ENCODE assay signal across 21 mouse cellular contexts in genomic region chr15:12763147-12763546, GRCm38 (mm10). TPM values are rescaled to one million over a fixed set of nuclear protein-coding genes. Genes with fewer than 3 reads are reported as not detected.
A peak's percentile ranks its signal among the peaks of the same experiment; 100 is the strongest.
DNase-seq lines count a peak whose midpoint lies in the region; ATAC-seq lines count a peak whose summit lies in the region.
"Had no signal": no experiment of that assay in that cellular context is flagged by ENCODE, and none has a peak within 500 bp of the region (broad histone marks: within the 10 kb centered on the region; RNA-seq: fewer than 3 reads in every experiment).

No protein-coding gene starts in this region.

- H3K9ac ChIP-seq in kidney, embryonic 15.5 days: no peak overlapping the region
- H3K9ac ChIP-seq in limb, embryonic 13.5 days: no peak overlapping the region
- H3K9ac ChIP-seq: embryonic facial prominence, embryonic 13.5 days; heart, embryonic 12.5 days had no signal

- DNase-seq in frontal cortex, postnatal 14 days (ENCODE audit: low spot score in 2 of 2): no peak
- no peak for DNase-seq in kidney, postnatal 10 days
- peak; percentile 45 to 59 for DNase-seq in right cerebral cortex, postnatal 10 days (ENCODE audit: low spot score in 2 of 2)
- no peak for DNase-seq in right cerebral cortex, adult 2 months (ENCODE audit: low spot score in 2 of 2)
- DNase-seq in cerebellum, adult 9-11 months: no peak
- DNase-seq: cerebellum, adult 18-20 months; cerebellum, postnatal 25 days; heart, postnatal 10 days; layer of hippocampus, adult 9-11 months; thymus, adult 18-20 months; thymus, postnatal 4 days had no signal

- H3K4me2 ChIP-seq in kidney, embryonic 15.5 days: peak overlapping the region; percentile 27; the same call in 1 of the 2 replicates
- peak overlapping the region; percentile 23 for H3K4me2 ChIP-seq in limb, embryonic 13.5 days (replicated peaks)
- H3K4me2 ChIP-seq: embryonic facial prominence, embryonic 13.5 days; heart, embryonic 12.5 days; midbrain, embryonic 11.5 days had no signal

- no peak overlapping the region for H3K4me3 ChIP-seq in kidney, embryonic 15.5 days (replicated peaks)
- H3K4me3 ChIP-seq in limb, embryonic 13.5 days: no peak overlapping the region
- H3K4me3 ChIP-seq: embryonic facial prominence, embryonic 13.5 days; heart, embryonic 12.5 days had no signal

- WGBS in kidney, embryonic 15.5 days: 39% methylated on average over 10 of the region's 10 CpGs
- WGBS in limb, embryonic 13.5 days: 45% methylated on average over 10 of the region's 10 CpGs

- ATAC-seq in frontal cortex, adult (ENCODE audit: low TSS enrichment): peak; percentile 94
- peak; percentile 75 for ATAC-seq in kidney, embryonic 15.5 days (replicated peaks; ENCODE audit: low FRiP score)
- peak; percentile 85 for ATAC-seq in limb, embryonic 13.5 days (ENCODE audit: low FRiP score, low read depth)
- ATAC-seq: CD4-positive, CD25-positive, alpha-beta regulatory T cell, adult 4 months; forebrain, embryonic 14.5 days; intestine, postnatal 0 days; lung, postnatal 0 days had no signal

- no peaks in the 10 kb centered on the region for H3K36me3 ChIP-seq in kidney, embryonic 15.5 days
- no peaks in the 10 kb centered on the region for H3K36me3 ChIP-seq in limb, embryonic 13.5 days
- H3K36me3 ChIP-seq: embryonic facial prominence, embryonic 13.5 days; heart, embryonic 12.5 days had no signal

- peaks cover 17% of the 10 kb centered on the region for H3K4me1 ChIP-seq in kidney, embryonic 15.5 days
- H3K4me1 ChIP-seq in limb, embryonic 13.5 days: peaks cover 18% of the 10 kb centered on the region

- no peaks in the 10 kb centered on the region for H3K9me3 ChIP-seq in kidney, embryonic 15.5 days (replicated peaks)
- H3K9me3 ChIP-seq in limb, embryonic 13.5 days: no peaks in the 10 kb centered on the region
- H3K9me3 ChIP-seq: embryonic facial prominence, embryonic 13.5 days had no signal

- 0 out of 2 replicates have a peak overlapping the region, but pooled peaks have one; percentile 32 for H3K27ac ChIP-seq in kidney, embryonic 15.5 days
- no peak overlapping the region for H3K27ac ChIP-seq in limb, embryonic 13.5 days
- H3K27ac ChIP-seq: embryonic facial prominence, embryonic 13.5 days had no signal

- no peaks in the 10 kb centered on the region for H3K27me3 ChIP-seq in kidney, embryonic 15.5 days
- peaks cover 3% of the 10 kb centered on the region; the same call in 1 of the 2 replicates for H3K27me3 ChIP-seq in limb, embryonic 13.5 days
- H3K27me3 ChIP-seq: embryonic facial prominence, embryonic 13.5 days; heart, embryonic 12.5 days had no signal

RNA-seq across cellular contexts. Expression of gene Pdzd2, which starts 23.4 kb away (rescaled TPM):
- 35.2 and 41.3 TPM in 2 replicates for polyA plus RNA-seq in kidney, embryonic 15.5 days (2015; fragmentation: Nextera tagmentation; extraction: Ambion mirVana)
- 28.6 TPM in 2 replicates for polyA plus RNA-seq in limb, embryonic 13.5 days (2015; fragmentation: Nextera tagmentation; extraction: Ambion mirVana)

Comparison
In these comparisons a context has a peak if more than half of its experiments do, and no peak if none do; other contexts are left out.
1. DNase-seq: peak in right cerebral cortex, postnatal 10 days (2 of 2); none in frontal cortex, postnatal 14 days (0 of 2), kidney, postnatal 10 days (single experiment), right cerebral cortex, adult 2 months (0 of 2) and cerebellum, adult 9-11 months (single experiment).
2. Peak in every context shown above with its lines, with median percentiles within 50 percentile points of each other: ATAC-seq.